Mouse (Mus musculus) liver, postnatal 0 days (tissue): ENCODE measurements around the gene Hivep1. TPM values are rescaled to one million over a fixed set of nuclear protein-coding genes. Genes with fewer than 3 reads are reported as not detected.

Experiments used
- ATAC-seq: fragments of 200-750 bp; cut with Nextera tagmentation; 2 replicates; pipeline ENCODE4 v1.8.0; 2017; ENCODE audit warnings: mild to moderate bottlenecking, moderate library complexity
- DNase-seq: peaks from one replicate; pipeline ENCODE4 v3.0.0-alpha.2; 2016
- H3K27ac ChIP-seq: fragments of 300-500 bp; sonication (generic); 2 replicates; pipeline ENCODE4 v1.5.1; 2014; ENCODE audit warnings: antibody characterized with exemption, moderate library complexity, mild to moderate bottlenecking, low read depth
- H3K27me3 ChIP-seq: fragments of 300-500 bp; sonication (generic); 2 replicates; pipeline ENCODE4 v1.6.1; 2014; ENCODE audit warnings: low read length, control low read depth, mixed read lengths; ENCODE audit not compliant: insufficient read depth
- H3K36me3 ChIP-seq: fragments of 300-500 bp; sonication (generic); replicated peaks from 2 replicates; pipeline ENCODE4 v1.6.1; 2014; ENCODE audit warnings: mild to moderate bottlenecking, control low read depth, low read length, moderate library complexity, mixed read lengths; ENCODE audit not compliant: insufficient read depth
- H3K4me1 ChIP-seq: fragments of 300-500 bp; sonication (generic); 2 replicates; pipeline ENCODE4 v1.6.1; 2014; ENCODE audit warnings: antibody characterized with exemption, mild to moderate bottlenecking, control low read depth; ENCODE audit not compliant: insufficient read depth
- H3K4me2 ChIP-seq: fragments of 300-500 bp; sonication (generic); 2 replicates; pipeline ENCODE4 v1.6.1; 2014; ENCODE audit warnings: low read depth, mild to moderate bottlenecking, low read length, moderate library complexity, mixed read lengths
- H3K4me3 ChIP-seq: fragments of 300-500 bp; sonication (generic); 2 replicates; pipeline ENCODE4 v1.5.1; 2014; ENCODE audit warnings: low read depth, low read length
- H3K9ac ChIP-seq: fragments of 300-500 bp; sonication (generic); replicated peaks from 2 replicates; pipeline ENCODE4 v1.6.1; 2014; ENCODE audit warnings: mild to moderate bottlenecking, moderate library complexity
- H3K9me3 ChIP-seq: fragments of 300-500 bp; sonication (generic); 2 replicates; pipeline ENCODE4 v1.6.1; 2016; ENCODE audit warnings: mild to moderate bottlenecking, control low read depth, low read length, mixed read lengths
- CTCF ChIP-seq: sonication (generic); IDR thresholded peaks from 2 replicates; pipeline ENCODE4 v1.5.1; 2016; ENCODE audit warnings: antibody characterized with exemption, low read depth
- EP300 ChIP-seq: IDR thresholded peaks from 2 replicates; pipeline ENCODE4 v1.6.1; 2016; ENCODE audit warnings: antibody characterized with exemption, low read depth, mild to moderate bottlenecking
- WGBS: fragments of 180-500 bp; shearing (Covaris S2); extraction: QIAGEN DNeasy Blood & Tissue Kit; methylation state at CpG from one replicate; pipeline ENCODE4 v1.1.7; 2014; ENCODE audit not compliant: insufficient replicate concordance; 5-methylcytosine and 5-hydroxymethylcytosine counted together
- polyA plus RNA-seq: library from polyadenylated mRNA; unstranded; fragments of >200 nt; fragmentation: Nextera tagmentation; extraction: Ambion mirVana; gene quantifications from 2 replicates; pipeline ENCODE4 v1.2.1, GENCODE M21; 2015

The Hivep1 gene
- polyA plus RNA-seq, 1 experiment from 2014 or later: 3.1 TPM

DNA sequence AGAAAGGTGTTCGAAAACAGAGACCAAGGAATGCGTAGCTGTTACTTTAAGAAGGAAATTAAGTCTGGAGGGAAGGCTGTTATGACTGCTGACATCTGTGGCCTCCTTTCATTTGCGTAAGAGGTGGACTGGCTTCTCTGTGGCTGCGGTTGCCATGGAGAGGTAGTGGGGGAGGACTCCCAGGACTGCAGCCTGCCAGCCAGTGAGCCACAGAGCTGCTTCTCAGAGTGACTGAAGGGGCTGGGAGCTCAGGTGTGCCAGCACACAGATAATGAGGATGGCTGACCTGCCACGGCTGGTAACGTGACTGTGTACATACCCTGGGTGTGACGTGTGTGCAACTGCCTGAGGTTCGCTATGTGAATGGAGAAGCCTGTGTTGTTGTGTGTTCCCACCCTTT is 51.2 kb downstream of the Hivep1 start:
- peak overlapping the region; percentile 39 for H3K4me3 ChIP-seq
- peaks cover 27% of the 10 kb centered on the region for H3K4me1 ChIP-seq
- peak overlapping the region; percentile 46 for H3K27ac ChIP-seq
- TF ChIP-seq EP300: no peak
- TF ChIP-seq CTCF: no peak
- no peaks in the 10 kb centered on the region for H3K9me3 ChIP-seq
- H3K27me3 ChIP-seq: no peaks in the 10 kb centered on the region
- no peak overlapping the region for H3K9ac ChIP-seq
- DNase-seq (peak; percentile 78), ATAC-seq (peak; percentile 87)
- WGBS: 19% methylated on average over 8 of the region's 8 CpGs
- H3K36me3 ChIP-seq: no peaks in the 10 kb centered on the region
- H3K4me2 ChIP-seq: peak overlapping the region; percentile 61

DNA sequence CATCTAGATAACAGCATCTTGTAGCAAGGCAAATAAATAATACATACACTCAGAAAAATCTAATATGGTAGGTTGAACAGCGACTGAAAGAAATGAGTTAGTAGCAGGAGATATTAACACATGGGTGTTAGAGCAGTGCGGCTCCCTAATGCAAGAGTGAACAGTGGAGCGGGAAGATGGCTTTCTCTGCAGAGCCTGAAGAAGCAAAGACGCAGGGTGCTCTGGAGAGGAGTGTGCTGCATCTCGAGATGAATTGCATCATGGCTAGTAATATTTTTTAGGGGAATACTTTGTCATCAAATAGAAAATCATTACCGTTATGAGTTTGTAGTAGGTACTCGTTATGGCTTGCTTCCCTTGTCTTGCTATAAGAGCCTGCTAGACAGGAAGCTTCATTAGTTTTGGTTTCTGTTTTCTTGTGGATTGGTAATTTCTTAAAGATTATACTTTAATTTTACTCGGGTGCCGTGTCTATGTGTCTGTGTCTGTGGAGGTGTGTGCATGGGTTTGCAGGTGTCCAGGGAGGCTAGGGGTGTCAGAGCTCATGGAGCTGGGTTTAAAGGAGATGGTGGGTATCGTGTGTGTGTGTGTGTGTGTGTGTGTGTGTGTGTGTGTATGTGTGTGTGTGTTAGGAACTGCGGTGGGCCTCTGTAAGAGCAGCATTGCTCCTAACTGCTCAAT is 51.8 kb downstream of the Hivep1 start:
- no peak for ATAC-seq
- Histone ChIP-seq H3K27ac (peak overlapping the region; percentile 46), H3K9ac (peak overlapping the region; percentile 18; the same call in 1 of the 2 replicates), H3K4me2 (peak overlapping the region; percentile 61), H3K9me3 (no peaks in the 10 kb centered on the region), H3K36me3 (no peaks in the 10 kb centered on the region), H3K4me3 (peak overlapping the region; percentile 39), H3K4me1 (peaks cover 33% of the 10 kb centered on the region), H3K27me3 (no peaks in the 10 kb centered on the region)
- DNase-seq: no peak
- 41% methylated on average over 11 of the region's 11 CpGs for WGBS
- TF ChIP-seq EP300: no peak
- no peak for TF ChIP-seq CTCF

GRCm38 (mm10) chr13:42104371-42104770 is 52.5 kb downstream of the Hivep1 start:
- ATAC-seq (no peak), DNase-seq (no peak)
- Histone ChIP-seq H3K9ac (no peak overlapping the region), H3K4me2 (no peak overlapping the region), H3K27me3 (no peaks in the 10 kb centered on the region), H3K36me3 (no peaks in the 10 kb centered on the region), H3K9me3 (no peaks in the 10 kb centered on the region), H3K4me1 (peaks cover 36% of the 10 kb centered on the region), H3K4me3 (no peak overlapping the region), H3K27ac (no peak overlapping the region)
- TF ChIP-seq CTCF (no peak), EP300 (no peak)
- WGBS: 77% methylated on average over 3 of the region's 3 CpGs

DNA sequence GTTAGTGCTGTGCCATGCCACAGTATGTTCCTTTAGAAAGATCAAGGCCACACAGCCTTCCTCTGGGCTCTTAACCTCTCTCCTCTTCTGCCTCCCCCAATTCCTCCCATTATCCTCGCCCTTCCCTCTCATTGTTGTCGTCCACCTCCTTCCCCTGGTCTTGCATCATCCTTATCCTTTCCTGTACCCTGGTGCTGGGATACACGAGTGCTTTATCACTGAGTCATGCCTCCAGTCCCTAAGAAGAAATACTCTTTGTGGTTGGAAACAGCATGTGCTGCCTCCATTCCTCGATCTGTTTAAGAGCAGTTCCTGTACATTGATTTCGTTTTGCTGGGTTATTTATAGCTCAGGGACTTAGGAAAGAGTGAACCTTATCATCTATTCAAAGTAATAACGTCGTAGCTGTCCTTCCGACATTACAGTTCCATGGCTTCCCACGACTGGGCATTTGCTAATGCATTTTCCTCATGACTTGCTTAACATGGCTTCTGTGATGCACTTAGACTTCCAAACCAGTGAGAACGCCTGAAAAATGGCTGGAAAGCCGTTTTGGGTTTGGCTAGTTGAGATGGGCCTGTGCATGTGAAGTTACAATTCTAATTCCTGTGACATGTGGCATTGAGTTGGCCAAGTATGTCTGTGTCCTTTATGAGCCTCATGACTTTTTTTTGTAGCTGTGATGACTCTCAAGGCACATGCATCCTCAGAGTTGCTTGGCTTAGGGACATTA is 56.8 kb downstream of the Hivep1 start:
- Histone ChIP-seq H3K9me3 (no peaks in the 10 kb centered on the region), H3K4me3 (no peak overlapping the region), H3K27me3 (no peaks in the 10 kb centered on the region), H3K27ac (0 out of 2 replicates have a peak overlapping the region, but pooled peaks have one; percentile 6), H3K36me3 (no peaks in the 10 kb centered on the region), H3K4me1 (peaks cover 16% of the 10 kb centered on the region), H3K9ac (no peak overlapping the region), H3K4me2 (no peak overlapping the region)
- ATAC-seq (no peak), DNase-seq (no peak)
- 42% methylated on average over 11 of the region's 11 CpGs for WGBS
- TF ChIP-seq EP300 (no peak), CTCF (no peak)

DNA sequence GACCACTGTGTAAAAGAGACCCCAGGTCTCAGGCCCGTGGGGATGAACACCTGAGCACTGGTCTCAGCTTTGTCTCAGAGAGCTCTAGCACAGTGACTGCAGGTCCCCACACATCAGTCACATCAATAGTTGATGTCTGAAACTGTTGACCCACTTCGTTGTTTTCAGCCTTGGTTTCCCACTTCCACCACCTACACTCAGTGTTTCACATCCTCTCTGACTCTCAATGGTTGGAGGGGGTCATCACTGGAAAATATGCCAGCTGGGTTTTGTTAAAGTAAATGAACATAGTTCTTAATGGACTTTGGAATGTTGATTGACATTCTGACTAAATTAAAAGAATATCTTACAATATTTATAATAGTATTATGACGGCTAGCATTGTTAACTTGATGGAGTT is 58.6 kb downstream of the Hivep1 start:
- no peaks in the 10 kb centered on the region for H3K27me3 ChIP-seq
- H3K27ac ChIP-seq: no peak overlapping the region
- H3K9ac ChIP-seq: no peak overlapping the region
- no peaks in the 10 kb centered on the region for H3K36me3 ChIP-seq
- peaks cover 15% of the 10 kb centered on the region for H3K4me1 ChIP-seq
- no peak for TF ChIP-seq CTCF
- TF ChIP-seq EP300: no peak
- H3K4me3 ChIP-seq: no peak overlapping the region
- WGBS: 68% methylated on average over 3 of the region's 3 CpGs
- ATAC-seq (no peak), DNase-seq (no peak)
- H3K9me3 ChIP-seq: no peaks in the 10 kb centered on the region
- no peak overlapping the region for H3K4me2 ChIP-seq

- Histone ChIP-seq H3K27ac (no peak overlapping the region), H3K9me3 (no peaks in the 10 kb centered on the region), H3K36me3 (no peaks in the 10 kb centered on the region), H3K27me3 (no peaks in the 10 kb centered on the region), H3K4me1 (peaks cover 15% of the 10 kb centered on the region), H3K9ac (no peak overlapping the region), H3K4me2 (no peak overlapping the region), H3K4me3 (no peak overlapping the region)
- no peak for ATAC-seq
- DNase-seq: no peak
- no peak for TF ChIP-seq EP300
- 78% methylated on average over 6 of the region's 6 CpGs for WGBS
Observed at GRCm38 (mm10) chr13:42112071-42112470, 60.2 kb downstream of the Hivep1 start.
